Mouse (Mus musculus) pancreas, adult 10 weeks (tissue): ENCODE measurements around the gene Eif2b1. TPM values are rescaled to one million over a fixed set of nuclear protein-coding genes. Genes with fewer than 3 reads are reported as not detected.

Source experiments
- polyA plus RNA-seq: library from polyadenylated mRNA; stranded (reverse); fragments of 350-450 nt; fragmentation: Illumina TruSeq; extraction: RNeasy Lipid Tissue Mini Kit (QIAGEN cat#74804); gene quantifications from one replicate; pipeline ENCODE4 v1.2.3, GENCODE M21; 2015; ENCODE audit warnings: low read depth, low replicate concordance; ENCODE audit not compliant: insufficient read depth

The Eif2b1 gene
- polyA plus RNA-seq = 16.3 TPM

DNA sequence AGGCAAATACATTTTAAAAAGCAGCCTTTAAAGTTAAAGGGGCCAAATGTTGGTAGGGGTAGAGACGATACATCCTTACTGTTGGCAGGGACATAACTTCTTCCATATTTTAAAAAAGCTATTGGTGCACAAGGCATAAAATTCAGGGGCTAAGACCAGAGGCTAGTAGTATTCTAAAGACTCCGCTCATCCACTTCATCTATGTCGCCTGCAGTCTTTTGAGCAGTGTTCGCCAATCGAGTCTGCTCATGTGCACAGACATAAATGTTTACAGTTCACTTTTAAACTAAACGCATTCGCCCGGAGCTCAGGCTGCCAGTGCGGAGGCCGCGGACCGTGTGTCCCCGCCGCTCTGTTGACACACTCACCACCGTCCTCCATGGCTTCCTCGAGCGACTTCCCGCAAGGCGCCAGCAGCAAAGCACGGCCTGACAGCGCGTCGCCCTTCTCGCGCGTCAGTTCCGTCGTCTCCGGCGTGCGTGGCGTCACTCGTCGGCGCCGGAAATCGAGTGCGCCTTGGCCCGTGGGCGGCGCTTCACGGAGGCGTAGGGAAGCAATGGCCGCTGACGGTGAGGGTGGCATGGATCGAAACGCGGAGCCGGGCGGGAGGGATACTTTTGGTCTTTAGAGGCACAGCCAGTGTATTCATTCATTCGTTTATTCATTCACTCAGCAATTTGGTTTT is at the start of gene Eif2b1, which contains the start of gene Gtf2h3:
Gene Eif2b1 (minus strand): TSS at position 499 of the 685 bp plus-strand sequence.
Gene Gtf2h3 (plus strand): TSS at position 508 of the 685 bp plus-strand sequence.

DNA sequence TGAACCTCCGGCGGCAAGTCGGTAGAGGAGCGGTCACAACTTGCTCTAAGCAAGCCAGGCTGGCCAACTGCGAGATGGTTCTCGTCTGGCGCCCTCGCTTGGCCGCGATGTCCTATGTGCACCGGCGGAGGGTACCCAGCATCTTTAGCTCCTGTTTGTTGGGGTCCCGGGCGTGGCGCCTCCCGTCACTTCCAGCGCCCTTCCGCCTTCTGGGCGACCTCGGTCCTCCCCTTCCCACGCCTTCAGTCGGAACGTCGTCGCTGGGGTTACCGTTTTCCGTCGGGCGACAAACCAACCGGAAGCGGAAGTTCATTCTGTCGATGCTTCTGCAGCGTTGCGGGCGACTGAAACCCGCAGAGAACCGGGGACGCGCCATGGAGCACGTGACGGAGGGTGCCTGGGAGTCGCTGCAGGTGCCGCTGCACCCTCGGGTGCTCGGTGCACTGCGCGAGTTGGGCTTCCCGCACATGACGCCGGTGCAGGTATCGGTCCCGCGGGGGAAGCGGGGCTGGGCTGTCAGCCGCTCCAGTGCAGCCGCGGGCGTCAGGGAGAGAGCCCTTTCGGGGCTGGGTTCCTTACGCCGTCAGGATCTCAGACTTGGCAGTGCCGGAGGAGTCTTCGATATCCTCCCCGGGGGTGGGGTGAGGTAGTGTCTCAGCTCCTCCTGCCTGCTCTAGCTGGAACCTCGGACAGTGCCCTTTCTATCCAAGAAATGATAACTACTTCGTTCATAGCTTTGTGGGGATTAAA is 26.2 kb downstream of the Eif2b1 start, which contains the start of gene Ddx55:
Gene Ddx55 (plus strand): TSS at position 307 of the 750 bp plus-strand sequence.

DNA sequence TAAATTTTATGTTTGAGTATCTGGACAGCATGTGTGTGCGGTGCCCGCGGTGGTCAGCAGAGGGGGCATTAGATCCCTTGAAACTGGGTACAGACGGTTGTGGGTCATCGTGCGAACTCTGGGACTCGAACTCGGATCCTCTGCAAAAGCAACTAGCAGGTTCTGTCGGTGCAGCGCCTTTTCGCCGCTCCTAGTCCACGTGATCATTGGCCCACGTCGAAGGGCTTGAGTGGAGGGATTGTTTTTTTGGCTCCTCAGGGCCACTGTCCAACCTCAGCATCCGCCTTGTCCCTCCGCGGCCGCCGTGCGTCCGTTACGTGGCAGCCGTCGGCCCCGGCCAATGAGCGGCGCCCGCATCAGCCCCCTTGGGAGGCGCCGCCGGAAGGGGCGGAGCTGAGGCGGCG is 38.5 kb downstream of the Eif2b1 start, which contains the start of gene Tmed2:
Gene Tmed2 (plus strand): TSS at position 313 of the 404 bp plus-strand sequence.

DNA sequence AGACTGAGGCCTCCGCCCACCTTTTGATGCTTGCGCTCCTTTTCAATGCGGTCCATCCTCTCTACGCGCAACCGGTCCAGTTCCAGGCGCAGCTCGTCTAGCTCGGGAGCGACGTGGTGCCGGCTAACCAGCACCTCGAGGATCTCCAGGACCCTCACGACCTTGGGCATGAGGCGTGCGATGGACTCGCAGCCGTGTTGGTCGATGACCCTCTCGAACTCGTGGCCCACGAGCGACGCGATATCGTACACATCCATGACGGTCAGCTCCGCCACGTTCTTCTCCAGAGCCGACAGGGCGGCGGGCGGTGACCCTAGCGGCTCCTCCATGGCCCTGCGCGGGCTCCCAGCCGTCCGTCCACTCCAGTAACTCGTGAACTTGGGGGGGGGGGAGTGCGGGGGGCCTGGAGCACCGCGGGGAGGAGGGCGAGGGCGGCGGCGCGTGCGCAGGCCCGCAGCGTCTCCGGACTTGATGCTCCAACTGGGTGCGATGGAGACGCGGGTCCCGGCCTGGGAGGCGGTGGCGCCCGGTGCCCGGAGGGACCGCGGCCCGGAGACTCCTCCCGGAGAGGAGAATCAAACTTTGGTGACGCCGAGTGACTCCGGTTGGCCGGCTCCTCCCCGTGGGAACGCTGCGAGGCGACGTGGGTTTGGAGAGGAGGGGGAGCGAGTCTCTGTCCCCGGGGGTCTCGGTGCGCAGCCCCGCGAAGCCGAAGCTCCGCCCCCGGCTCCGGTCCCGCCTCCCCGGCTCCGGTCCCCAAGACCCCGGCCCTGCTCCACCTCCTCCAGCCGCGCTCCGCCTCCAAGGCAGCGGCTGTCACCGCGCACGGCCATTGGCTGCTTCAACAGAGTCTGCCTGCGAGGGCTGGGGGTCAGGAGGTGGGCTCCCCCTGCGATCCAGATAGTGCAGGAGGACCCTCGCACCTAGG is 48.0 kb downstream of the Eif2b1 start, which contains the start of gene Rilpl1:
Gene Rilpl1 (minus strand): TSS at position 737 of the 928 bp plus-strand sequence.

Other genes starting within 250 kb of the Eif2b1 start
- gene Cdk2ap1, start 216.0 kb downstream of the Eif2b1 start, polyA plus RNA-seq = 42.0 TPM
- 8.3 TPM for gene Sbno1, start 153.1 kb downstream of the Eif2b1 start, polyA plus RNA-seq
- 12.4 TPM for gene Kmt5a, start 139.2 kb downstream of the Eif2b1 start, polyA plus RNA-seq
- 3.3 TPM for gene Rilpl2, start 100.8 kb downstream of the Eif2b1 start, polyA plus RNA-seq
- gene Snrnp35, start 96.0 kb downstream of the Eif2b1 start, polyA plus RNA-seq = 3.0 TPM
- 3.7 TPM for gene Rilpl1, start 47.7 kb downstream of the Eif2b1 start, polyA plus RNA-seq
- gene Tmed2, start 38.4 kb downstream of the Eif2b1 start, polyA plus RNA-seq = 94.8 TPM
- gene Ddx55, start 26.3 kb downstream of the Eif2b1 start, polyA plus RNA-seq = 16.4 TPM
- 7.6 TPM for gene Gtf2h3, start within 50 bp of the Eif2b1 start, polyA plus RNA-seq
- 8.7 TPM for gene Atp6v0a2, start 49.4 kb upstream of the Eif2b1 start, polyA plus RNA-seq
- gene Dnah10, start 146.0 kb upstream of the Eif2b1 start, polyA plus RNA-seq = 0.13 TPM